Mouse (Mus musculus) bone marrow macrophage, adult 2 months (primary cell): ENCODE data around the gene Nos1.

Experiments used
- CTCF ChIP-seq: IDR thresholded peaks from 2 replicates; pipeline ENCODE4 v1.5.1; 2012; ENCODE audit warnings: low read depth, mild to moderate bottlenecking, low read length, moderate library complexity
- POLR2A ChIP-seq: IDR thresholded peaks from 2 replicates; pipeline ENCODE4 v1.6.1; 2012; ENCODE audit warnings: mild to moderate bottlenecking, low read depth, low read length, borderline replicate concordance

DNA sequence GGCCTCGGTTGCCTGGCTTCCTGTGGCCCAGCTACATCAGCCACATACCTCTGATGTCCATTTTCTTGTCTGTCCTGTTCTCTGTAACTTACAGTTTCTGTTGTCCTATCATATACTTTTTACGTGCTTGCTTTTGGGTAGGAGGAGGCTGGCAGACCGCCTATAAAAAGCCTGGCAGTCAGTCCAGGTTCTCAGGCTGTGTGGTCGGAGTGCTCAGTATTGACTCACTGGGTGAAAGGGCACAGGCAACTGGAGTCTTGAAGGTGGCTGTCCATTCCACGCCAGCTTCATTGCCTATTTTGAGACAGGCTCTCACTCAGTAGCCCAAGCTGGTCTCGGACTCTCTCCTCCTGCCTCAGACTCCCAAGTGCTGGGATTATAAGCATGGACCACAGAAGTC is 208.9 kb downstream of the Nos1 start:
- no peak for TF ChIP-seq CTCF
- no peak for TF ChIP-seq POLR2A
